ENCODE assay signal across 17 mouse cellular contexts in genomic region chr7:68686396-68687139, GRCm38 (mm10).
DNase-seq lines count a peak whose midpoint lies in the region; ATAC-seq lines count a peak whose summit lies in the region.
"Had no signal": no experiment of that assay in that cellular context is flagged by ENCODE, and none has a peak within 500 bp of the region (broad histone marks: within the 10 kb centered on the region; RNA-seq: fewer than 3 reads in every experiment).

No protein-coding gene starts in this region.

- no peak overlapping the region for H3K27ac ChIP-seq in forebrain, embryonic 11.5 days (ENCODE audit: low read depth, low read length)
- no peak overlapping the region for H3K27ac ChIP-seq in forebrain, embryonic 13.5 days
- H3K27ac ChIP-seq in kidney, embryonic 15.5 days: peak overlapping the region; percentile 61
- no peak overlapping the region for H3K27ac ChIP-seq in neural tube, embryonic 12.5 days
- H3K27ac ChIP-seq: embryonic facial prominence, embryonic 13.5 days; heart, embryonic 15.5 days; limb, embryonic 15.5 days had no signal

- H3K9me3 ChIP-seq in forebrain, embryonic 11.5 days (ENCODE audit: control insufficient read depth, low read length): no peaks in the 10 kb centered on the region
- H3K9me3 ChIP-seq in forebrain, embryonic 13.5 days (replicated peaks): no peaks in the 10 kb centered on the region
- peaks cover 4% of the 10 kb centered on the region; the same call in 1 of the 2 replicates for H3K9me3 ChIP-seq in kidney, embryonic 15.5 days (replicated peaks)
- H3K9me3 ChIP-seq in neural tube, embryonic 12.5 days: no peaks in the 10 kb centered on the region
- H3K9me3 ChIP-seq: heart, embryonic 15.5 days; limb, embryonic 15.5 days had no signal

- no peak overlapping the region for H3K4me3 ChIP-seq in forebrain, embryonic 11.5 days (ENCODE audit: low read depth, low read length)
- H3K4me3 ChIP-seq in forebrain, embryonic 13.5 days: no peak overlapping the region
- no peak overlapping the region for H3K4me3 ChIP-seq in kidney, embryonic 15.5 days (replicated peaks)
- no peak overlapping the region for H3K4me3 ChIP-seq in neural tube, embryonic 12.5 days
- H3K4me3 ChIP-seq: embryonic facial prominence, embryonic 13.5 days; heart, embryonic 15.5 days; limb, embryonic 15.5 days had no signal

- no peak overlapping the region for H3K4me2 ChIP-seq in forebrain, embryonic 11.5 days (ENCODE audit: low read depth, low read length, severe bottlenecking)
- H3K4me2 ChIP-seq in forebrain, embryonic 13.5 days: no peak overlapping the region
- no peak overlapping the region for H3K4me2 ChIP-seq in kidney, embryonic 15.5 days
- H3K4me2 ChIP-seq in neural tube, embryonic 12.5 days (replicated peaks): no peak overlapping the region
- H3K4me2 ChIP-seq: embryonic facial prominence, embryonic 13.5 days; heart, embryonic 15.5 days; limb, embryonic 15.5 days; lung, embryonic 14.5 days had no signal

- no peak for DNase-seq in forebrain, embryonic 11.5 days (ENCODE audit: low spot score)
- DNase-seq in kidney, adult 18-20 months: no peak
- no peak for DNase-seq in neural tube, embryonic 10.5 days (ENCODE audit: extremely low spot score, low spot score)
- DNase-seq in retina, embryonic 14.5 days (ENCODE audit: low spot score): no peak
- no peak for DNase-seq in thymus, postnatal 10 days (ENCODE audit: low spot score in 2 of 2)
- DNase-seq: cerebellum, adult 9-11 months; kidney, adult 8-10 months; spleen, adult 18-20 months had no signal

- no peaks in the 10 kb centered on the region for H3K36me3 ChIP-seq in forebrain, embryonic 11.5 days (ENCODE audit: control insufficient read depth, insufficient read depth, low read length)
- no peaks in the 10 kb centered on the region for H3K36me3 ChIP-seq in forebrain, embryonic 13.5 days (ENCODE audit: poor library complexity, severe bottlenecking)
- no peaks in the 10 kb centered on the region for H3K36me3 ChIP-seq in kidney, embryonic 15.5 days
- no peaks in the 10 kb centered on the region for H3K36me3 ChIP-seq in neural tube, embryonic 12.5 days
- H3K36me3 ChIP-seq: embryonic facial prominence, embryonic 13.5 days; G1E; heart, embryonic 15.5 days; limb, embryonic 15.5 days had no signal

- 0 out of 2 replicates have a peak, but pooled peaks have one; percentile 53 for ATAC-seq in forebrain, embryonic 11.5 days (replicated peaks; ENCODE audit: low FRiP score)
- ATAC-seq in forebrain, embryonic 13.5 days: no peak; the same call in 1 of the 2 replicates
- ATAC-seq in kidney, embryonic 15.5 days (replicated peaks; ENCODE audit: low FRiP score): no peak
- ATAC-seq in neural tube, embryonic 12.5 days (ENCODE audit: low FRiP score, low read depth): 0 out of 2 replicates have a peak, but pooled peaks have one; percentile 61
- ATAC-seq: CD4-positive, CD25-positive, alpha-beta regulatory T cell, adult 4 months had no signal

- H3K9ac ChIP-seq in forebrain, embryonic 11.5 days (ENCODE audit: low read length): no peak overlapping the region
- no peak overlapping the region for H3K9ac ChIP-seq in forebrain, embryonic 13.5 days
- H3K9ac ChIP-seq in kidney, embryonic 15.5 days: no peak overlapping the region
- H3K9ac ChIP-seq in neural tube, embryonic 12.5 days: no peak overlapping the region
- H3K9ac ChIP-seq: embryonic facial prominence, embryonic 13.5 days; heart, embryonic 15.5 days; limb, embryonic 15.5 days; lung, embryonic 14.5 days had no signal

- WGBS in forebrain, embryonic 11.5 days: 63% methylated on average over 6 of the region's 6 CpGs
- WGBS in forebrain, embryonic 13.5 days: 45% methylated on average over 6 of the region's 6 CpGs
- WGBS in kidney, embryonic 15.5 days: 68% methylated on average over 6 of the region's 6 CpGs
- WGBS in neural tube, embryonic 12.5 days: 63% methylated on average over 6 of the region's 6 CpGs

- no peaks in the 10 kb centered on the region for H3K4me1 ChIP-seq in forebrain, embryonic 11.5 days (replicated peaks; ENCODE audit: control insufficient read depth, insufficient read depth, low read length)
- H3K4me1 ChIP-seq in forebrain, embryonic 13.5 days: peaks cover 21% of the 10 kb centered on the region
- H3K4me1 ChIP-seq in kidney, embryonic 15.5 days: peaks cover 8% of the 10 kb centered on the region
- no peaks in the 10 kb centered on the region for H3K4me1 ChIP-seq in neural tube, embryonic 12.5 days
- H3K4me1 ChIP-seq: heart, embryonic 15.5 days had no signal

- no peaks in the 10 kb centered on the region for H3K27me3 ChIP-seq in forebrain, embryonic 11.5 days (ENCODE audit: control insufficient read depth, insufficient read depth, low read length)
- no peaks in the 10 kb centered on the region for H3K27me3 ChIP-seq in forebrain, embryonic 13.5 days
- H3K27me3 ChIP-seq in kidney, embryonic 15.5 days: no peaks in the 10 kb centered on the region
- no peaks in the 10 kb centered on the region for H3K27me3 ChIP-seq in neural tube, embryonic 12.5 days (replicated peaks)
- H3K27me3 ChIP-seq: embryonic facial prominence, embryonic 13.5 days; heart, embryonic 15.5 days; limb, embryonic 15.5 days had no signal

Comparison
In these comparisons a context has a peak if more than half of its experiments do, and no peak if none do; other contexts are left out.
1. ATAC-seq: peak in forebrain, embryonic 11.5 days (single experiment) and neural tube, embryonic 12.5 days (single experiment); none in forebrain, embryonic 13.5 days (single experiment) and kidney, embryonic 15.5 days (single experiment).